Mouse (Mus musculus) kidney, postnatal 14 days (tissue): Measurements from ENCODE around the gene Rnf212.
A peak's percentile ranks its signal among the peaks of the same experiment; 100 is the strongest.
"Not testable (repeated sequence)": the region's sequence is repeated elsewhere in the genome, so short reads cannot be mapped to it uniquely, and the experiment has no call there.

Experiments used
- DNase-seq: peaks from one replicate; pipeline ENCODE4 v3.0.0; 2022; ENCODE audit warnings: mixed read lengths

Gene Rnf212

GRCm38 (mm10) chr5:108774630-108775306 lies at the start of gene Rnf212:
Gene Rnf212, minus strand, starts transcription at chr5:108774982.
- no peak for DNase-seq

DNA sequence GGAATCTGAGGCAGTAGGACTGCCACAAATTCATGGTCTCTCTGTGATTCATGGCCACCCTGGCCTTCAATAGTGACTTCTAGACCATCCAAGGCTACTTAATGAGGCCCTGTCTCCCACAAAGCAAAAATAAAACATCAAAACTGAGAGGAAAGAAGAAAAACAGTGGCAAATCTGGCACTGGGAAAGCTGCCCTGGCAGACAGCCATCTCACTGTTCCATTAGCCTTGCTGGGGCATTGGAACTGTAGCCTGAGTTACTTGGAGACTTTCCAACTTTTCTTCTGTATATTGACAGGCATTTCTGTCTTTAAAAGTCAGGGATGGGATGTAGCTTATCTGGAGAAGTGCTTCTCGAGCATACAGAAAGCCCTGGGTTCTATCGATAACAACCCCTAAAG lies 48.5 kb upstream of the Rnf212 start:
- DNase-seq = peak; percentile 2

DNA sequence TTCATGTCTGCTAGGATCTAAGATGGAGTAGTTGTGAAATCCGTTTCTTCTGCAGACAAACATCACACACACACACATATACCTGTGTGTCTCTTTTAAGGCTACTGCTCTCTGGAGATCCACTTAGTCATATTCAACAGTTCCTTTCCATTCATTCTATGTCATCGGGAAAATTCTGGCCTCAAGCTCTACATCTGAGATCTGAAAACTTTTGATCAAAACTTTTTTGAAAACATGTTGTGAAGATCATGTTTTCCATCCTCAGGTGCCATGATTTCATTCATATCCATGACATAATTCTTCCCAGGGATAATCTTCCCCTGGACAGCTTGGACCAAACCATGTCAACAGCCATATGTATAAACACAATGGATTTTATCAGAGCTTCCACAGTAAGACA lies 34.0 kb upstream of the Rnf212 start, which contains the start of gene Vmn2r8:
Gene Vmn2r8, minus strand, starts transcription at position 101 of the 400 bp plus-strand sequence.
- not testable (repeated sequence) for DNase-seq

DNA sequence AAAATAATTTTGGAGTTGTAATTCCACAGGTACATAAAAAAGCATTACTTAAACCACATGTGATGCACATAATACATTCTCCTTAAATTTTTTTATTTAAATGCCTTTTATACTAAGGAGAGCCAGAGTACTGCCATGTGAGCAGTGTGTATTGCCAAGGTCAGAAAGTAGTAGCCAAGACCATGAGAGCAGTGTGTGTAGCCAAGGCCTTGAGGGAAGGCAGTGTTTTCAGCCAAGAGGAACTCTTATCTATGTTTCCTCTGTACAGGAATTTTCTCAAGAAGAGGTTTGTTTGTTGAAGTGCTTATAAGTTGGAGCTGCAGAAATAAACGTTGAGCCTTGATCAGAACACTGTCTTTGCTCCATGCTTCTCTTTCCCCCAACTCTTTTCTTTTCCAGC lies 28.9 kb upstream of the Rnf212 start:
- DNase-seq = no peak

DNA sequence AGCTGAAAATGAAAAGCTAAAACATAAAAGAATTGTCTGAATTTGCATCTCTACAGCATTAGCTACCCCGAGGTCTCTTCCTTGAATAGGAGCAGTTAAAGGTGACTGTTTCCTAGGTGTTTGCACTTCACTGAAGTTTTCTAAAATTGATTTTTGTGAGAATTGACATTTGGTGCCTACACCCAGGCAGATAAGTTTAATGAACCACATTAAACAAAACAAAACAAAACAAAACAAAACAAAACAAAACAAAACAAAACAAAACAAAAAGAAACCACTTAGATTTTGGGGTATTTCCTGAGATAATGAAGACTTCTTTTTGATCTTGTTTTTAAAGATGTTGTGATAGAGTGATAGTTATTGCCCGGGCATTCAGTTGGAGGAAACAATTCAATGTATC lies 20.5 kb upstream of the Rnf212 start, which contains the start of gene Tmed11:
Gene Tmed11, minus strand, starts transcription at position 101 of the 400 bp plus-strand sequence.
- not testable (repeated sequence) for DNase-seq

DNA sequence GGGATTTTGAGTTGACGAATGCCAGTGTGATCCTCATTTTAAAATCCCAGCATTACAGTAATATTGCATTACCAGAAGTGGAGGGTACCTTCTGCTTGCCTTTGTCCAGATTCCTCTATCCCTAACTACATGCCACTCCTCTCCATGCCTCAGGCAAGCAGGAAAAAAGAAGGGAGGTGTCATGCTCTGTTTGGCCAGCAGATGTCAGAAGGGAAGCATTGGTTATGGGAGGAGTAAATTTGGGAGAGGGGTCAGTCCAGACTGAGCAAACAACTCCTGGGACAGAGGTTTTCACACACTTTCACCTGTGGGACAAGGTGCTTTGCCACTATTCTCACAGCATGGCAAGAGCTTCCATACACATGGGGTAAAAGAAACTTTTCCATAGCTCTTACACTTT lies 15.6 kb upstream of the Rnf212 start:
- DNase-seq = peak; percentile 8

GRCm38 (mm10) chr5:108760002-108760401 lies 14.8 kb downstream of the Rnf212 start:
- no peak for DNase-seq

- DNase-seq = peak; percentile 39
These were observed 16.4 kb downstream of the Rnf212 start for GRCm38 (mm10) chr5:108758396-108758795.

DNA sequence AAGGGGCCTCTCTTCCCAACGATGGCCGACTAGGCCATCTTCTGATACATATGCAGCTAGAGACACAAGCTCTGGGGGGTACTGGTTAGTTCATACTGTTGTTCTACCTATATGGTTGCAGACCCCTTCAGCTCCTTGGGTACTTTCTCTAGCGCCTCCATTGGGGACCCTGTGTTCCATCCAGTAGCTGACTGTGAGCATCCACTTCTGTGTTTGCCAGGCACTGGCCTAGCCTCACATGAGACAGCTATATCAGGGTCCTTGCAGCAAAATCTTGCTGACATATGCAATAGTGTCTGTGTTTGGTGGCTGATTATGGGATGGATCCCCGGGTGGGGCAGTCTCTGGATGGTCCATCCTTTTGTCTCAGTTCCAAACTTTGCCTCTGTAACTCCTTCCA lies 23.5 kb downstream of the Rnf212 start:
- not testable (repeated sequence) for DNase-seq

DNA sequence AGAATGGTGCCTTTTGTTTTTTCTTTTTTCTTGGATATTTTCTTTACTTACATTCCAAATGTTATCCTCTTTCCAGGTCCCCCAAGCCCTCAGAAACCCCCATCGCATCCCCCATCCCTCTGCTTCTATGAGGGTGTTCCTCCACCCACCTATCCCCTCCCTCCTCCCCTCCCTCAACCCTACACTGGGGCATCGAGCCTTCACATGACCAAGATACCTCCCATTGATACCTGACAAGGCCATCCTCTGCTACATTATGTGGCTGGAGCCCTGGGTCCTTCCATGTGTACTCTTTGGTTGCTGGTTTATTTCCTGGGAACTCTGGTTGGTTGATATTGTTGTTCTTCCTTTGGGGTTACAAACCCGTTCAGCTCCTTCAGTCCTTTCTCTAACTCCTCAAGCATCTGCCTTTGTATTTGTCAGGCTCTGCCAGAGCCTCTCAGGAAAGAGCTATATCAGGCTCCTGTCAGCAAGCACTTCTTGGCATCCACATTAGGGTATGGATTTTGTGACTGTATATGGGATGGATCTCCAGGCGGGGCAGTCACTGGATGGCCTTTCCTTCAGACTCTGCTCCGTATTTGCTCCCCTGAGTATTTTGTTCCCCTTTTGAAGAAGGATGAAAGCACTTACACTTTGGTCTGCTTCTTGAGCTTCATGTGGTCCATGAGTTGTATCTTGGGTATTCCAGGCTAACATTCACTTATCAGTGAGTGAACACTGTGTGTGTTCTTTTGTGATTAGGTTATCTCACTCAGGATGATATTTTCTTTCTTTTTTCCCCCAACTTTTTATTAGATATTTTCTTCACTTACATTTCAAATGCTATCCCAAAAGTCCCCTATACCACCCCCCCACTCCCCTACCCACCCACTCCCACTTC lies 24.2 kb downstream of the Rnf212 start:
- no peak for DNase-seq

DNA sequence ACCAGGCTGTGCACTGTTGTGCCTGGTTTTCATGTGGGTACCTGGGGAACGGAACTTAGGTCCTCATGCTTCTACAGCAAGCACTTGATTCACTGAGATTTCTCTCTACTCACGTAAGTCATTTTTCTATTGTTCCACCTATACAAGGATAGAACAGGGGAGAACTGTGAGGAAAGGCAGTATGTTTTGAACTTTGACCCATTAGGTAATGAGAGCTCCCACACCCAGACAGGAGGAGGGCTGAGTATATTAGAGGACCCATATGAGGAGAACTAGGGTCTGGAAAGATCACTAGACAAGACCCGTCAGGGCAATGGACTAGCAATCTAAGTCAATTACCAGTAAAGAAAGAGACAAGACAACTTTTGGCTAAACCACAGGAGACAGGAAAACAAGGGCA lies 30.2 kb downstream of the Rnf212 start:
- DNase-seq = no peak

DNA sequence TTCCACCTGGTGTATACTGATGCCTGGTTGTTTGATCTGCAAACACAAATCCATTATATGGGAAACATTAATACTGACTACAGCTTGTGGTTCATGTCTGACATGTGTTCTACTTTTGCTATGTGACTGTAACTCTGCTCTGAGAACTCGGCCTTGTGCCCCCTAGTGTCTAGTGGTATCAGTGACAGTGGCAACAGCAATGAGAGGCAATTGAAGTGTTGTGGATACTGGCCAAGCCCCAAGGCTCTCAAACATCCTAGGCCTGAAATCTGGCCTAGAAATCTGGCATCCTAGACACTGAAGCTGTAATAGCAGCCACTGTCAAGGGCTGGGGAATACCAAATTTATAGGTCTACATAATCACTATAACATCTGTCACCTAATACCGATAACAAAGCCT lies 30.9 kb downstream of the Rnf212 start:
- DNase-seq = no peak

DNA sequence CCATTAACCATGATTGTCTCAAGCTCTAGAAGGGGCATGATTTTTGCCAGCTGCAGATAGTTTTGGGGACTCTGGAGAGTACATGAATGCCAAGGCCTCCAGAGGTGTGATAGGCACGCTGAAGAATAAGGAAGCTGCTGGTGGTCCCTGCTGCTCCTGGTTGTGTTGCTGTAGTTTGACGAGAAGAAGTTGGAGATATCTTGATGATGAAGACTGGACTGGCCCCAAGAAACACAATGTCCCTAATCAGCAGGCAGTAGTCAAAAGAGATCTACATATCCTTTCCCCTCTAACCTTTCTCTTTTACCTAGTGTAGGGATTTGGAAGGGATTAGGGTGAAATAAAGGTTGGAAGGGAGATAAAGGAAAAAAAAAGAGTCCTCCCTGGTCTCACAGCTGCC lies 32.2 kb downstream of the Rnf212 start:
- DNase-seq = no peak

DNA sequence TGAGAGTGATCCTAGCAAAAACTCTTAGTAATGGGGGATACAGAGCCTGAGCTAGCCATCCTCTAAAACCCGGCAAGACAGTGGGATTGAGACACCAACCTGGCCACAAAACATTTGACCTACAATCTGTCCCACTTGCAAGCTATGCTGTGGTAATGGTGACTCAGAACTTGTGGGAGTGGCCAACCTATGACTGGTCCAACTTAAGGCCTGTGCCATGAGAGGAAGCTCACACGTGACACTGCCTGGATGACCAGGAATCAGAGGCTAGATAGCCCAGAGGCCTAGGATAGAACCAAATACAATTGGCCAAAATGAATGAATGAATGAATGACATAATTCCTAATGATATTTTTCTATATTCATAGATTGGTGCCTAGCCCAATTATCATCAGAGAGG lies 32.9 kb downstream of the Rnf212 start:
- DNase-seq = no peak

GRCm38 (mm10) chr5:108727425-108727824 lies 47.4 kb downstream of the Rnf212 start:
- no peak for DNase-seq

- DNase-seq = peak; percentile 82
These were observed 48.1 kb downstream of the Rnf212 start for GRCm38 (mm10) chr5:108726557-108727248.

DNA sequence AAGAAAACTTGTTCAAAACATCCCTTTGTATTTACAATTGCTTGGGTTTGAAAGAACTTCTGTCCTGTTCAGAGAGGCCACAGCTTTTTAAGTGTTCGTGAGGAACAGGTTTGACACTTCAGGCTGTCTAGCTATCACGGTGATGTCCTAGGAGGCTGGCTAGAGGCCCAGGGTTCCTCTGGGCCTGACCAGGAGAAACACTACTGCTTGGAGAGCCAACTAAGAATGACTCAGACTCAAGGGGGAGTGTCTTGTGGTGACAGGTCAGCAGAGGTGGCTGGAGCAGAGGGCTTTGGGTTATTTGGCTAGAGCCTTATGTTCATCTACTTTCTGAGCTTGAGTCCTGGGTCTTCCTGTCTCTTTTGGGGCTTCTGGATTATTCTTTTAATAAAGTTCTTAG lies 50.8 kb downstream of the Rnf212 start:
- DNase-seq = no peak

- DNase-seq = no peak
These were observed 55.0 kb downstream of the Rnf212 start for GRCm38 (mm10) chr5:108719761-108720160.

GRCm38 (mm10) chr5:108718051-108718450 lies 56.7 kb downstream of the Rnf212 start:
- DNase-seq = no peak

DNA sequence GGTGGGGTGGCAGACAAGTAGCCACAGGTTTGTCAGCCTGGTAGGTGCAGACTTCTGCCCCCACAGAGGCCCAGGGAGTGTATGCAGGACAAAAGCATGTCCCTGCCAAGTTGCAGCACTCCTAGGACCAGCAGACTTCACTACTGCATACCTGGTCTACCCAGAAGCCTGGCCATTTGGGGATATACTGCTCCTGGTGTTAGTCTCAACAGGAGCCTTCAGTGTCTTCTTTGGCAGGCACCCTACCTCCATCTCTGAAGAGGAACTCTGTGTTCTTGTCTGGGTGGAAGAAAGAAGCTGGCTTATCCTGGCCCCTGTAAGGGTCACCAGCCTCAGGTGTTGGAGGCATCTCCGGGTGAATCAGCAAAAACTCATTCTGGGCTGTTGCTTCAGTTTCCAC lies 58.8 kb downstream of the Rnf212 start:
- no peak for DNase-seq

DNA sequence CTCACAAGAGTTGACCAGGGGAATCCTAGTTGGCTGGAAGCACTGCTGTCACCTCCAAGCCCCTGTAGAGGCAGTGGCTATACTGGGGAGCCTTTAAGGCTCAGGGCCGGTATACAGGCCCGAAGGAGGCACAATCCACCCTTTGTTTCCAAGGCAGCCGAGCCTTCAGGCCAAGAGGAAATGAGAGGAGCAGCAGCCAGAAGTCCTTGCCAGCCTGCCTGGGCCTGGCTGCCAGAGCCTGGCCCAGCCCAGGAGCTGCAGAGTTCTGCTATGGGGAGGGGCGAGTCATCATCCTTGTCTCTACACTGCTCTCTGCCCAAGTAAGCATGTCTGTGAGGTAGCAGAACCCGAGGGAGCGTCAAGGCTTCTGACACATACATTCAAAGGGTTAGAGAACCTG lies 60.6 kb downstream of the Rnf212 start:
- DNase-seq = no peak

GRCm38 (mm10) chr5:108713691-108714090 lies 61.1 kb downstream of the Rnf212 start:
- no peak for DNase-seq

GRCm38 (mm10) chr5:108713096-108713495 lies 61.7 kb downstream of the Rnf212 start:
- no peak for DNase-seq
